ENCODE assay signal across 20 mouse cellular contexts in the genomic region with DNA sequence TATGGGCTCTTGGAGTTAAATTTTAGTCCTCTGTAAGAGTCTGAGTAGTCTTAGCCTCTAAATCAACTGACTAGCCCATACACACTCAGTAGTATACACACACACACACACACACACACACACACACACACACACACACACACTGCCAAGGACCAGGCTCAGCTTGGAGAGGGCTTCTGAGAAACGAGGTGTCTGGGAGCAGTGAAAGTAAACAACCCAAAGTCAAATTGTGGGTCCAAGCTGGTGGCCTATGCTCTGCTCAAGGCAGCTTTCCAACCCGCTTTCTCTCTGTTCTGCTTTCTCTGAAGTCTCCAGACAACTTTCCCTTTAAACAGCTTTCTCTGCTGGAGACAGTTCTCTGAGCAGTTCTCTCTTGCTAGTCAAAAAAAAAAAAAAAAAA.
DNase-seq lines count a peak whose midpoint lies in the region; ATAC-seq and TF ChIP-seq lines count a peak whose summit lies in the region.
"Had no signal": no experiment of that assay in that cellular context is flagged by ENCODE, and none has a peak within 500 bp of the region (broad histone marks: within the 10 kb centered on the region; RNA-seq: fewer than 3 reads in every experiment).

No protein-coding gene starts in this region.

- no peak overlapping the region for H3K9ac ChIP-seq in forebrain, embryonic 13.5 days
- H3K9ac ChIP-seq: embryonic facial prominence, embryonic 13.5 days; hindbrain, embryonic 12.5 days had no signal

- peak; percentile 41 for DNase-seq in kidney, postnatal 10 days
- no peak for DNase-seq in kidney, adult 8-10 months
- peak; percentile 6 to 15 for DNase-seq in lung, adult 18-20 months
- no peak for DNase-seq in lung, adult 2 months
- peak; percentile 49 for DNase-seq in lung, postnatal 14 days
- DNase-seq in heart, adult 9 months (ENCODE audit: low spot score in 2 of 2), result no peak
- DNase-seq in spleen, postnatal 36 days (ENCODE audit: low spot score in 2 of 2), result no peak
- DNase-seq: adrenal gland, postnatal 10 days; cerebellum, adult 11-12 months; cerebellum, adult 9-11 months; cerebellum, postnatal 36 days; gastrocnemius, adult 2 months; gastrocnemius, postnatal 25 days; heart, postnatal 10 days; heart, postnatal 4 days had no signal

- H3K4me2 ChIP-seq in forebrain, embryonic 13.5 days, result no peak overlapping the region
- H3K4me2 ChIP-seq: embryonic facial prominence, embryonic 13.5 days; hindbrain, embryonic 12.5 days had no signal

- no peak overlapping the region for H3K4me3 ChIP-seq in lung, adult 2 months (replicated peaks; ENCODE audit: extremely low read depth, low read depth, low read length)
- no peak overlapping the region for H3K4me3 ChIP-seq in forebrain, embryonic 13.5 days
- H3K4me3 ChIP-seq: embryonic facial prominence, embryonic 13.5 days; gastrocnemius, adult 2 months; heart, embryonic 10.5 days; hindbrain, embryonic 12.5 days had no signal

- no peaks in the 10 kb centered on the region for H3K36me3 ChIP-seq in forebrain, embryonic 13.5 days (ENCODE audit: poor library complexity, severe bottlenecking)
- H3K36me3 ChIP-seq: embryonic facial prominence, embryonic 13.5 days; heart, embryonic 10.5 days; hindbrain, embryonic 12.5 days had no signal

- TF ChIP-seq CTCF in lung, adult 2 months (IDR thresholded peaks at IDR 0.05; ENCODE audit: insufficient read depth, low read length), result no peak

- no peak for TF ChIP-seq POLR2A in lung, adult 2 months (IDR thresholded peaks at IDR 0.05; ENCODE audit: borderline replicate concordance, extremely low read depth, low read depth, low read length)

- no peaks in the 10 kb centered on the region for H3K4me1 ChIP-seq in lung, adult 2 months (ENCODE audit: control insufficient read depth, insufficient read depth, low read length)
- H3K4me1 ChIP-seq in forebrain, embryonic 13.5 days, result no peaks in the 10 kb centered on the region
- H3K4me1 ChIP-seq: embryonic facial prominence, embryonic 13.5 days; heart, embryonic 10.5 days; hindbrain, embryonic 12.5 days had no signal

- WGBS in lung, adult 2 months, result 39% methylated on average over 2 of the region's 2 CpGs
- 78% methylated on average over 2 of the region's 2 CpGs for WGBS in forebrain, embryonic 13.5 days

- H3K27me3 ChIP-seq in forebrain, embryonic 13.5 days, result no peaks in the 10 kb centered on the region
- H3K27me3 ChIP-seq: embryonic facial prominence, embryonic 13.5 days; hindbrain, embryonic 12.5 days had no signal

- no peak overlapping the region for H3K27ac ChIP-seq in forebrain, embryonic 13.5 days
- H3K27ac ChIP-seq: embryonic facial prominence, embryonic 13.5 days; gastrocnemius, adult 2 months; heart, embryonic 10.5 days; hindbrain, embryonic 12.5 days had no signal

- no peak for ATAC-seq in forebrain, embryonic 13.5 days
- ATAC-seq: forebrain, embryonic 14.5 days had no signal

- 0 out of 2 replicates have a peak, but pooled peaks cover 5% of the 10 kb centered on the region for H3K9me3 ChIP-seq in forebrain, embryonic 13.5 days (replicated peaks)
- H3K9me3 ChIP-seq: heart, embryonic 10.5 days; hindbrain, embryonic 12.5 days had no signal

Comparison
In these comparisons a context has a peak if more than half of its experiments do, and no peak if none do; other contexts are left out.
1. DNase-seq: peak in kidney, postnatal 10 days (single experiment), lung, adult 18-20 months (2 of 2) and lung, postnatal 14 days (single experiment); none in kidney, adult 8-10 months (0 of 2), lung, adult 2 months (single experiment), heart, adult 9 months (0 of 2) and spleen, postnatal 36 days (0 of 2).